Mouse (Mus musculus): Measurements from ENCODE around the gene Cx3cl1.

DNA sequence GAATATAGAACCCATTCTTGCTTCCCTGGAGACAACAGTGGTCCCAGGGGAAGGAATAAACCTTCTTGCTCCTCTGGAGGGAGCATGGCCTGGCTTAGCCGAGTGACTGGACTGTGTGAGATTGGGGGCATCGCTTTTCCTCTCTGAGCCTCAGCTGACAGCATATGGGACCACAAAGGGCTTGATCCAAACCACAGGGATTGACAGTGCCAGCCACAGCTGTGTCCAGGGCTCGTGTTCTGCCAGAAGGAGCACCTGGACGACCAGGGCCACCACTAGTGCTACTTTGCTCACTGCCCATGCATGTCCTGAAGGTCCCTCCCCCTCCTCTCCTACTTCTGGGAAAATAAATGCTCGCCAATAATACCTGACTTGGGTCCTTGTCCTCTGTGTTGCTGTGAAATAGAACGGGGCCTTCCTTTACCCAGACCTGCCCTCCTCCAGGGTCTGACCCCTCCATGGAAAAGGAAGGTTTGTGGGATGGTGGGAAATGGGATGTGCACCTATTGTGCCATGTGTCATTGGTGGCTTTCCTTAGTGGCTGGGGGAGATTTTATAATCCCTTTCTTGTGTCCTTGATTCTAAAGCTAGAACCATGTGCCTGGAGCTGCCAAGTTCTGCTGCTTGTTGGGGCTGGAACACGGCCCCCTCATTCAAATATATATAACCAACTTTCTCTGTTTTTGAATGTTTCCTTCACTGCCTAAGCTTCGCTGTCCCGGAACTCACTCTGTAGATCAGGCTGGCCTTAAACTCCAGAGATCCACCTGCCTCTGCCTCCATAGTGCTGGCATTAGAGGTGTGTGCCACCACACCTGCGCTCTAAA, 20.6 kb upstream of the Cx3cl1 start:
- no peak for TF ChIP-seq GATA1 (IDR thresholded peaks at IDR 0.05; ENCODE audit: borderline replicate concordance, low read length)
- TF ChIP-seq FLI1 (IDR thresholded peaks at IDR 0.05; ENCODE audit: low read length): no peak
